Mouse (Mus musculus): ENCODE data around the gene Zfp445. TPM values are rescaled to one million over a fixed set of nuclear protein-coding genes. Genes with fewer than 3 reads are reported as not detected.

The Zfp445 gene
- 134 TPM for polyA plus RNA-seq (2015; fragmentation: Illumina TruSeq; extraction: RNeasy Lipid Tissue Mini Kit (QIAGEN cat#74804); ENCODE audit: low read depth, low replicate concordance)

DNA sequence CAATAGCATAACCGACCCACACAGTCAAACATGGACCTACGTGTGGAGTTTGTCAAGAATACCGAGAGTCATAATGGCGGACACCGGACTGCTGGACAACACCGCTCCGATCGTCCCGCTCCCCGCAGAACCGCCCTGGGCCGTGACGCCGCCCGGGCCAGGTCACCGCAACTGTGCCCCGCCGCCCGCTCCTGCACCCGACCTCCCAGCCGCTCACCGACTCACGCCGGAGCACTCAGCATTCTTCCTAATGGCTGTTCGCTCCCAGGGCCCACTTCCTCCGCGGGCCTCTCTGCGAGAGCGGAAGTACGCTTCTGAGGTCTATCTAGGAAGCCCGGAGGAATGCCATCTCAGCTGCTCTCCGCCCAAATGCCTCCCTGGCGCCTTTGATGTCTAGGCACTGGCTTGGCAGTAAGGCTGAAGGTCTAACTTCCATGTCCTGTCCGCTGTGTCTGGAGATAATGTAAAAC, at the start of gene Zfp445:
Gene Zfp445, minus strand, starts transcription at position 310 of the 470 bp plus-strand sequence.

DNA sequence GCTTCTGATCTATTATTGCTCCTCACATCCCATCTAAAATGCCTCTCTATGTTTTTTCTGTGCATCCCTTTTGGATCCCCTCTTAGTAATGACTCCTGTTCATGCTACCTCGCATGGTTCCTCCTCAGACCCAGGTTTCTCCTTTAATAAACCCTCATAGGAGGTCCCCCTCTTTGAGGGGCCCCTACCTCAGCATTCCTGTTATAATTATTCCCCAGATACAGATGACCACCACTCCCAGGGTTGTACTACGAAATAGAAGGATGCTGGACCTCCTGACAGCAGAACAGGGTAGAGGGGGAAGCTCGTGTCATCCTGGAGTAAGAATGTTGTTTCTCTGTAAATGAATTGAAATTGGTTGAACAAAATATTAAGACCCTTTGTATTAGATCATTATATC, 19.6 kb upstream of the Zfp445 start, which contains the start of gene Zkscan7:
Gene Zkscan7, plus strand, starts transcription at position 301 of the 400 bp plus-strand sequence.

GRCm38 (mm10) chr9:122843760-122844159, 22.0 kb downstream of the Zfp445 start, which contains the start of gene Gm35549:
Gm35549 (minus strand) TSS chr9:122844035.

GRCm38 (mm10) chr9:122805053-122805844, 60.6 kb downstream of the Zfp445 start, which contains the start of gene Tcaim:
Tcaim (plus strand) TSS chr9:122805539.

Other genes starting within 250 kb of the Zfp445 start
- not detected for gene Topaz1, start 118.7 kb downstream of the Zfp445 start, polyA plus RNA-seq (2015; fragmentation: Illumina TruSeq; extraction: RNeasy Lipid Tissue Mini Kit (QIAGEN cat#74804); ENCODE audit: low read depth, low replicate concordance)
- 18.3 TPM for gene Tcaim, start 60.5 kb downstream of the Zfp445 start, polyA plus RNA-seq (2015; fragmentation: Illumina TruSeq; extraction: RNeasy Lipid Tissue Mini Kit (QIAGEN cat#74804); ENCODE audit: low read depth, low replicate concordance)
- not detected for gene Gm35549, start 22.0 kb downstream of the Zfp445 start, polyA plus RNA-seq (2015; fragmentation: Illumina TruSeq; extraction: RNeasy Lipid Tissue Mini Kit (QIAGEN cat#74804); ENCODE audit: low read depth, low replicate concordance)
- 5.0 TPM for gene Zkscan7, start 19.7 kb upstream of the Zfp445 start, polyA plus RNA-seq (2015; fragmentation: Illumina TruSeq; extraction: RNeasy Lipid Tissue Mini Kit (QIAGEN cat#74804); ENCODE audit: low read depth, low replicate concordance)
- gene Zfp105, start 57.1 kb upstream of the Zfp445 start, polyA plus RNA-seq (2015; fragmentation: Illumina TruSeq; extraction: RNeasy Lipid Tissue Mini Kit (QIAGEN cat#74804); ENCODE audit: low read depth, low replicate concordance) = 6.2 TPM
- gene 1110059G10Rik, start 85.0 kb upstream of the Zfp445 start, polyA plus RNA-seq (2015; fragmentation: Illumina TruSeq; extraction: RNeasy Lipid Tissue Mini Kit (QIAGEN cat#74804); ENCODE audit: low read depth, low replicate concordance) = 32.2 TPM
- 0.79 TPM for gene Kif15, start 85.0 kb upstream of the Zfp445 start, polyA plus RNA-seq (2015; fragmentation: Illumina TruSeq; extraction: RNeasy Lipid Tissue Mini Kit (QIAGEN cat#74804); ENCODE audit: low read depth, low replicate concordance)
- 34.5 TPM for gene Tmem42, start 155.3 kb upstream of the Zfp445 start, polyA plus RNA-seq (2015; fragmentation: Illumina TruSeq; extraction: RNeasy Lipid Tissue Mini Kit (QIAGEN cat#74804); ENCODE audit: low read depth, low replicate concordance)
- gene Tgm4, start 168.7 kb upstream of the Zfp445 start, polyA plus RNA-seq (2015; fragmentation: Illumina TruSeq; extraction: RNeasy Lipid Tissue Mini Kit (QIAGEN cat#74804); ENCODE audit: low read depth, low replicate concordance) = 0.59 TPM
- 58.8 TPM for gene Zdhhc3, start 247.2 kb upstream of the Zfp445 start, polyA plus RNA-seq (2015; fragmentation: Illumina TruSeq; extraction: RNeasy Lipid Tissue Mini Kit (QIAGEN cat#74804); ENCODE audit: low read depth, low replicate concordance)
- gene Exosc7, start 247.2 kb upstream of the Zfp445 start, polyA plus RNA-seq (2015; fragmentation: Illumina TruSeq; extraction: RNeasy Lipid Tissue Mini Kit (QIAGEN cat#74804); ENCODE audit: low read depth, low replicate concordance) = 43.0 TPM

Measured in brain, adult 10 weeks (tissue).